Mouse (Mus musculus) CH12.LX (cell line): ENCODE results near the gene Ptov1.

Source experiments
- CHD1 ChIP-seq: IDR thresholded peaks from 2 replicates; pipeline ENCODE4 v1.6.1; 2012; ENCODE audit warnings: low read depth, low read length, improper control_type of control experiment, inconsistent platforms
- CTCF ChIP-seq, 2 experiments: IDR thresholded peaks in 1 of 2; conservative IDR thresholded peaks in 1 of 2; 2 replicates each; pipeline ENCODE4 v1.5.1; 2011 to 2012; ENCODE audit warnings: low read depth in 2 of 2, low read length in 2 of 2, improper control_type of control experiment in 1 of 2, inconsistent platforms in 1 of 2, mild to moderate bottlenecking in 1 of 2, moderate library complexity in 1 of 2
- EP300 ChIP-seq: IDR thresholded peaks from 2 replicates; pipeline ENCODE4 v1.6.1; 2011; ENCODE audit warnings: low read length, improper control_type of control experiment
- POLR2A ChIP-seq: IDR thresholded peaks from 2 replicates; pipeline ENCODE4 v1.6.1; 2011; ENCODE audit warnings: low read depth, mild to moderate bottlenecking, improper control_type of control experiment, low read length
- UBTF ChIP-seq: IDR thresholded peaks from 2 replicates; pipeline ENCODE4 v1.6.1; 2012; ENCODE audit warnings: low read depth, mild to moderate bottlenecking, inconsistent platforms, low read length, improper control_type of control experiment, moderate library complexity

GRCm38 (mm10) chr7:44850789-44851624, 18.6 kb downstream of the Ptov1 start:
- TF ChIP-seq CTCF (conservative IDR thresholded peaks at IDR 0.05 in 1 of 2, IDR thresholded peaks at IDR 0.05 in 1 of 2; ENCODE audit: low read depth in 2 of 2, low read length in 2 of 2): no peak
- no peak for TF ChIP-seq UBTF
- TF ChIP-seq POLR2A: no peak
- no peak for TF ChIP-seq EP300
- TF ChIP-seq CHD1: no peak
